Mouse (Mus musculus): ENCODE measurements around the gene Slc38a6.

Gene Slc38a6

GRCm38 (mm10) chr12:73317706-73318686 lies 31.4 kb downstream of the Slc38a6 start:
- in situ Hi-C loops (cut with MseI, MboI) = no loop called here

GRCm38 (mm10) chr12:73324180-73324586 lies 37.6 kb downstream of the Slc38a6 start:
- in situ Hi-C loops (cut with MseI, MboI) = no loop called here

- in situ Hi-C loops (cut with MseI, MboI) = no loop called here
Measured at GRCm38 (mm10) chr12:73324742-73325141, 38.2 kb downstream of the Slc38a6 start.

- in situ Hi-C loops (cut with MseI, MboI) = no loop called here
Measured at GRCm38 (mm10) chr12:73325181-73325580, 38.6 kb downstream of the Slc38a6 start.

GRCm38 (mm10) chr12:73325617-73326016 lies 39.0 kb downstream of the Slc38a6 start:
- in situ Hi-C loops (cut with MseI, MboI) = no loop called here

- in situ Hi-C loops (cut with MseI, MboI) = no loop called here
Measured at GRCm38 (mm10) chr12:73327381-73327780, 40.8 kb downstream of the Slc38a6 start.

- in situ Hi-C loops (cut with MseI, MboI) = no loop called here
Measured at GRCm38 (mm10) chr12:73328448-73329167, 42.0 kb downstream of the Slc38a6 start.

GRCm38 (mm10) chr12:73330236-73330635 lies 43.7 kb downstream of the Slc38a6 start:
- in situ Hi-C loops (cut with MseI, MboI) = no loop called here

- in situ Hi-C loops (cut with MseI, MboI) = no loop called here
Measured at GRCm38 (mm10) chr12:73332701-73333100, 46.1 kb downstream of the Slc38a6 start.

GRCm38 (mm10) chr12:73334051-73334551 lies 47.5 kb downstream of the Slc38a6 start:
- in situ Hi-C loops (cut with MseI, MboI) = no loop called here

GRCm38 (mm10) chr12:73337127-73337526 lies 50.5 kb downstream of the Slc38a6 start:
- in situ Hi-C loops (cut with MseI, MboI) = no loop called here

- in situ Hi-C loops (cut with MseI, MboI) = no loop called here
Measured at GRCm38 (mm10) chr12:73340642-73341293, 54.2 kb downstream of the Slc38a6 start.

GRCm38 (mm10) chr12:73341703-73342663 lies 55.4 kb downstream of the Slc38a6 start:
- in situ Hi-C loops (cut with MseI, MboI) = no loop called here

- in situ Hi-C loops (cut with MseI, MboI) = no loop called here
Measured at GRCm38 (mm10) chr12:73344300-73344699, 57.7 kb downstream of the Slc38a6 start.

- in situ Hi-C loops (cut with MseI, MboI) = no loop called here
Measured at GRCm38 (mm10) chr12:73345157-73345556, 58.6 kb downstream of the Slc38a6 start.

GRCm38 (mm10) chr12:73347202-73347601 lies 60.6 kb downstream of the Slc38a6 start:
- in situ Hi-C loops (cut with MseI, MboI) = no loop called here

GRCm38 (mm10) chr12:73350466-73350865 lies 63.9 kb downstream of the Slc38a6 start:
- in situ Hi-C loops (cut with MseI, MboI) = no loop called here

GRCm38 (mm10) chr12:73350982-73351381 lies 64.4 kb downstream of the Slc38a6 start:
- in situ Hi-C loops (cut with MseI, MboI) = no loop called here

GRCm38 (mm10) chr12:73351746-73352145 lies 65.2 kb downstream of the Slc38a6 start:
- in situ Hi-C loops (cut with MseI, MboI) = no loop called here

- in situ Hi-C loops (cut with MseI, MboI) = no loop called here
Measured at GRCm38 (mm10) chr12:73353362-73353761, 66.8 kb downstream of the Slc38a6 start.

GRCm38 (mm10) chr12:73354521-73354920 lies 67.9 kb downstream of the Slc38a6 start:
- in situ Hi-C loops (cut with MseI, MboI) = no loop called here
